Mouse (Mus musculus): ENCODE results near the gene Rbm11.

Rbm11 gene

DNA sequence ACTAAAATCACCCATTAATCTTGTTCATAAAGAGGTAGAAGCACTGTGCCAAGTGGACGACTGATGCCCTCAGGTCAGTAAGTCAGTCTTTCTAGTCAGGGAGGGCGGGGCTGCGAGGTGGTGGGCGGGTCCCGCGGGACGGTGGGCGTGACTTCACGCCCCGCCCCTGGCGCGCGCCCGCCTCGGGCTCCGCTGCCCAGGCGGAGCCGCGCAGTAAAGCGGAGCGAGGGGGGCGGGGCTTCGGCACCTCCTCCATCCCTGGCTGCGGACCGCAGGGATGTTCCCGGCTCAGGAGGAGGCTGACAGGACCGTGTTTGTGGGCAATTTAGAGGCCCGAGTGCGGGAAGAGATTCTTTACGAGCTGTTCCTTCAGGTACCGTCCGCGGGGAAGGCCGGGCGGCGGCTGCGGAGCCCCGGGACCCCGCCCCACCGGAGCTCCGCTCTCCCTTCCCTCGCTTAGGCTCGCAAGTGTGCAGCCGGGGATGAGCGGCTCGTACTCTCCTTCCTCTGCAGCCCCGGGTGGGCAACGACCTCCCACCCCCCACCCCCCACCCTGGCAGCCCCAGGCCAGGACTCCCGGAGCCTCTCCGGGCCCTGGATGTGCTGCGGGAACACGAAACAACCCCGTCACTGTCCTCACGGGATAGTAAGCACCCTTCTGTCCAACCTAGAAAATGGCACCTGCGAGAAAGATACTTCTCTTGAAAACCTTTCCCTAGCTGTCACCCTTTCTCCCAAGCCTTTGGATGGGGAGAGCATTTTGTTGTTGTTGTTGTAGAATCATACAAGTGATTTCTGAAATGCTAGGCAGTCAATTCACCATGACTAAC is at the start of gene Rbm11:
Gene Rbm11 (plus strand): TSS at position 174 of the 830 bp plus-strand sequence.
- DNase-seq (ENCODE audit: low spot score): peak; percentile 67

DNA sequence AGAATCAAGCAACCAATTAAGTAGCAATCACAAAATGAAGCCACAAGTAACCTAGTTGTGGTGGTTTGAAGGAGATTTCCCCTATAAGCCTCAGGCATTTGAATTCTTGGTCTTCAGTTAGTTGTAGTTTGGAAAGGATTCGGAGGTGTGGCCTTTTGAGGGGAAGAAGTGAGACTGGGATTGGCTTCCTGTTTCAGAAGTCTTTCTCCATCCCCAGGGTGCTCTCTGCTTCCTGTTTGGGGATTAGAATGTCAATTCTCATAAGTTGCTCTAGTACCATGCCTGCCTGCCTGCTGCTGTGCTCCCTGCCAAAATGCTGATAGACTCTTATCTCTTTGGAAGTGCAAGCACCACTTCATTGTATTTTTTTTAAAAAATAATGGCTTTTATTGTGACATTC is 47.3 kb upstream of the Rbm11 start:
- DNase-seq (ENCODE audit: low spot score): no peak

DNA sequence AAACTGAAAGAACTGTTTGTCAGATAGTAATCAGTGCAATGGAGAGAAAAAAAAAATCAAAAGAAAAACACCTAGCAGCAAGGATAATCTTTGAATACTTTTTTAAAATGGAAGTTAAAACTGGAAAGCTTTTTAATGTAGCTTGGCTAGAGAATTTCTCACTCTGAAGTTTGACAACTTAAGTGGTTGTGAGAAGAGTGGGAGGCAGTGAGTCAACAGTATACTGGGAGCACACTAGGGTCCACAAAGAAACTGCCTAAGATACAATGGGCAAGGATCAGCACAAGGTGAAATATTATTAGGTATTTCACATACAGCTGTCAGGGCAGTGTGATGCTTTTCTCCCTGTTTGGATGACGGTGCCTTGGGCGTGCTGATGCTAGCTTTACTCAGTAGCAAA is 29.7 kb upstream of the Rbm11 start:
- DNase-seq (ENCODE audit: low spot score): no peak

DNA sequence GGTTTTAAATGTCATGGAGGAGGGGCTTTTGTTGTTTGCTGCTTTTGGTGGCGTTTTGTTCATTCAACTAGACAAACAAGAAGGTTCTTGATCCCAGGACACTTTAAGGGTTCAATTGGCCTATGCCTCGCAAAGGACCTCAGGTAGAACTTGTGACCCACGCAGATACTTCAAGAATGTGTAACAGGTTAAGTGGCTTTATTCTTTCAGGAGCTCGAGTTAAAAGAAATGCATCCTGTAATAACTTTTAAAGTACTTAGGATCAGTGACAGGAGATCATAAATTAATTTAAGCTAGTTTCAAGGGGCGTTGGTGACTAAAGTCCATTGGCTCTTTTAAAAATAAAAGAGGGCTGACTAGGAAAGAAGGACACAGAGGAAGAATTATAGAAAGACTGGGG is 10.4 kb upstream of the Rbm11 start:
- no peak for DNase-seq (ENCODE audit: low spot score)

DNA sequence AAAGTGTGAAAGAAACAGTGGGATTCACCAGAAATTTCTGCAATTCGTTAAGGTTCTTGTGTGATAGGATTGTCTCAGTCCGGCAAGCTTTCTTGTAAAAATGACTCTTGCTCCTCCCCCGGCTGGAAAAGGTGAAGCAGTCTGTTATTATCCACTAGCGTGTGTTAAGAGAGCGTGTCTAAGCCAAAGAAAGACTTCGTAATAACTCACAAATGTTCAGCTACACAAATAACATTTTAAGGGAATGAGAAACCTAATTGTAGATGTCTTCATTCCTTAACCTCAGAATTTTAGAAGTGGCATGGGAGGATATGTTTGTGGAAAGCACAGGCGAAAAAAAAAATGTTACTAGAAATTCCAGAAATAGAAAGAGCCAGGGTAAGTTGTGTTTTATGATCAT is 6.7 kb upstream of the Rbm11 start, which contains the start of gene Lipi:
Gene Lipi (minus strand): TSS at position 101 of the 400 bp plus-strand sequence.
- DNase-seq (ENCODE audit: low spot score): no peak

DNA sequence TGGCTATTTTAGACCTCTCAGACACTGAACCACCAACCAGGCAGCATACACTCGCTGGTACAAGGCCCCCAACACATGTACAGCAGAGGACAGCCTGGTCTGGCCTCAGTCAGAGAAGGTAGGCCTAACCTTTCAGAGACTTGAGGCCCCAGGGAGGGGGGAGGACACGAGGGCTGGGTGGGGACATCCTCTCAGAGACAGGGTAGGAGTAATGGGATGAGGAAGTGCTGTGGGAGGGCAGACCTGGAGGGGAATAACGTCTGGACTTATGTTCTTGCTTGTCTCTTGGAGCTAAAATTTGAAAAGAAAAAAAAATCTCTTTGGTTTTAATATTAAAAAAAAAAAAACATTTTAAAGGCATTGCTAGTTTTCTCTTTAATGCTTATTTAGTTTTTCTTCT is 6.2 kb upstream of the Rbm11 start:
- DNase-seq (ENCODE audit: low spot score): no peak

DNA sequence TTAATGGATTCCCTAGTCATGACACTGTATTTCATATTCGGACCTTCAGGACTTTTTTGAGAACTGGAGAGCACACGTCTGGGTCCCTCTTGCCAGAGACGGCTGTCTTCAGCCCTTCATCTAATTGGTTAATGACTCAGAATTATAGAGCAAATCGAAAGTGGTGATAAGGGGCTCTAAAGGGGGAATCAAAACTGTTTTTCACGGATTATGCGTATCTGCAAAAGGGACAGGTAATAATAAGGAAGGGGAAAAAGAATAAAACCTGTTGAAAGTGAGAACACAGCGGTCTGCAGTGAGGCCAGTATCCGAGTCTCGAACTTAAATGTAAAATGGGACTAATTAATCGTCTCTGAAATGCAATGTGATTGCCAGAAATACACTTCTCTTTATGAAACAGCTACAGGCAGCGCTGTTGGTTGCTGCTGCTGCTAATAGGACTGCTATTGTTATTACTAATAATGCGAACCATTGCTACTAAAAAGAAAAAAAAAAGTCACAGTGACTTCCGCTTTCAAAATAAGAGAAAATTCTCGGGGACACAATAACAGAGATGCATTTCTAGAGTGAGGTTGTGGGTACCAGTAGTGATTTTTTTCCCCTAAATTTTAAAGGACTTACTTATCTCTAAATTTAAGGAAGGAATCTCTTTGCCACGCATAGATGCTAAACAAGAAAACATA is 998 bp downstream of the Rbm11 start:
- DNase-seq (ENCODE audit: low spot score): no peak

DNA sequence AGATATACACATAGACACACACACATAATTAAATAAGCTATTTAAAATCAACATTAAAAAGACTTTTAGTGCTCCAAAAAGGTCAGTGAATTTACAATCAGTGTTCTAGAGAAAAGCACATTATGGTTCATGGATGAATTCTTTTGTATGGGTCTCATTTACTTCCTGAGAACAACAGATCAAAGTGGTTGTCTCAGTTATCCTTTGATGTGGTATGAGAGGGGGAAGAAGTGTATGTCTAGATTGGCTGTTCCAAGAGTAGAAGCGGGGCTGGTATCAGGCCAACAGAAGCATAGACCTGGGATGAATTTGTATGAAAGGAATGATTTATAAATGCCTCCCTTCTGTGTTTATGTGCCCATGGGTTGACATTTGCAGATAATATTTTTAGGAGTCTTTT is 13.8 kb downstream of the Rbm11 start:
- DNase-seq (ENCODE audit: low spot score): no peak

DNA sequence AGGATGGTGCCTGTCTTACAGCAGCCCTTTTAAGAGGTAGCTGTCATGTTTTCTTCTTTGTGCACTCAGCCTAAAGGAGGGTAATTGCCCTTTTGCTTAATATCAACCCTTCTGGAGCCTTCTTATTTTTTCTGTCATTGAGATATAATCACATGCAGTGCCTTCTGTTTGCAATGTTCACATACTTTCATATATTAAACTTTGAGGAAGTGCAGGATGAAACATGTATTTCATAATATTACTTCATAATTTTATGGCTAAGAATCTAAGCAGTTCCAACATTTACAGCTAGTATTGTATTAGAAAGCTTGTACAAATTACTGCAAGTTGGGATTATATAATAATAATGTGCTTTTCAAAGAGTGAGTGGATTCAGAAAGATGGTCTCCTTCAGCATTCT is 19.9 kb downstream of the Rbm11 start:
- no peak for DNase-seq (ENCODE audit: low spot score)

DNA sequence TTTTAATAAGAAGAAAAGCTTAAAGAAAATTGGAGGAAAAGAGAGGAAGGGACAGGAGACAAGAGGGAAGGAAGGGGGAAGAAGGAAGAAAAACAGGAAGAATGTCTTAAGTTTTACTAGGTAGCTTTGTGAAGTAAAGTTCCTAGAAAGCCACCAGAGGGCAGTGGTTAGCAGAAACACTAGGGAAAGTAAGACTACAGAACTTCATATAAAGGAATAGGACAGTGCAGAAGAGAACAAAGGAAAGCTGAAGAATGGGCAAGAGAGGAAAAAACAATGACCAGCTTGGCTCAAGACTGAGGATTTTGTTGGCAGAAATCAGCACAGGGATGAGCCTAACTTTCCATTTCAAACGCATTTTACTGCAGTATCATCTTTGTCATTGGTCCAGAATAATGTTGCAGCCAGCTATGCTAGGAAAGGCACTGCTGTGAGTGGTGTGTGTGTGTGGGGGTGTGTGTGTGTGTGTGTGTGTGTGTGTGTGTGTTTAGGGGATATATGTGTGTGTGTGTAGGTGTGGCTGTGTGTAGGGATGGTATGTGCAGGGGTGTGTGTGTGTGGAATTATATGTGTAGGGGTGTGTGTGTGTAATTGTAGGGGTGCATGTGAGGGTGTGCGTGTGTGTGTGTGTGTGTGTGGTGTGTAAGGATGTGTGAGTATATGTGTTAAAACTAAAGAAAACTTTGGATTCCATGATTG is 25.2 kb downstream of the Rbm11 start:
- no peak for DNase-seq (ENCODE audit: low spot score)

DNA sequence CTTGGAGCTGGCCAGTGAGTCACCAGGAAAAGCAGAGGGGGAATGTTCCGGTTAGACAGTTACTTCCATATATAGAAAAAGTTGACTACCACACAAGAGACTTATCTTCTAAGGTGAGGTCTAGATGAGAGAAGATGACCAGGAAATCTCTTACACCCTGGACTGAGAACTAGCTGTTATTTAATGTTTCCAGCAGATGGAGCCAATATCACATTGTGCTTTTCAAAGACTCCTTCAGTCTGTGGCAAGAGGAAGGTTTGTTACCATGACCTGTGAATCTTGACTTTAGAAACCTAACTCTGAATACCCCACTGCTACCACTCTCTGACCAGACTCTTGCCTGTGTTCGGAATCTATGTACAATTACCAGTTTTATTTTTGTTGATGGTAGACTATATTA is 35.2 kb downstream of the Rbm11 start:
- no peak for DNase-seq (ENCODE audit: low spot score)

Data from left cerebral cortex, adult 11 months (tissue).